Mouse (Mus musculus): ENCODE results near the gene Mcm10.

- TF ChIP-seq EP300 (IDR thresholded peaks at IDR 0.05): no peak
- no peak for TF ChIP-seq CTCF (IDR thresholded peaks at IDR 0.05)
Observed at GRCm38 (mm10) chr2:5033546-5034420, 21.2 kb upstream of the Mcm10 start.

Measured in lung, postnatal 0 days (tissue).